Mouse (Mus musculus): ENCODE data around the gene Tekt4.
A peak's percentile ranks its signal among the peaks of the same experiment; 100 is the strongest.

Tekt4 gene

GRCm38 (mm10) chr17:25433617-25434606 lies 20.5 kb upstream of the Tekt4 start, which contains the start of gene Cacna1h:
Gene Cacna1h (minus strand): TSS chr17:25433783.
- DNase-seq = peak; percentile 16 to 27

DNA sequence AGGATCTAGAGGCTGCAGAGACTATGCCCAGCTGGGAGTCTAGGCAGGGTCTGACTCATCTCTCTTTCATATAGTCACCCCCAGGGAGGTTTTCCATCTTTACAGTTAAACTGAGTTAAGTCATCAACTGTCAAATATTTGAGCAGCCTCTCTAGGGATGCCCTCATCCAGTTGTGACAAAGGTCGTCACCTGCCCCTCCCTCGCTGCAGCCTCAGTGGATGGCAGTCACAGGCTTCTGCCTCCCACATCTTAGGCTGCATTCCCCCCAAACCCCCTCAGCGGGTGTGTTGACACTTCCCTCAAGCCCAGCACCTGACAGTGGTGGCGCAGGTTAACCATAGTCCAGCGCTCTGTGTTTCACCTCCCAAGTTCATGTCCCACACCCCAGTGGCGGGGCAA lies 13.0 kb upstream of the Tekt4 start:
- DNase-seq = no peak

DNA sequence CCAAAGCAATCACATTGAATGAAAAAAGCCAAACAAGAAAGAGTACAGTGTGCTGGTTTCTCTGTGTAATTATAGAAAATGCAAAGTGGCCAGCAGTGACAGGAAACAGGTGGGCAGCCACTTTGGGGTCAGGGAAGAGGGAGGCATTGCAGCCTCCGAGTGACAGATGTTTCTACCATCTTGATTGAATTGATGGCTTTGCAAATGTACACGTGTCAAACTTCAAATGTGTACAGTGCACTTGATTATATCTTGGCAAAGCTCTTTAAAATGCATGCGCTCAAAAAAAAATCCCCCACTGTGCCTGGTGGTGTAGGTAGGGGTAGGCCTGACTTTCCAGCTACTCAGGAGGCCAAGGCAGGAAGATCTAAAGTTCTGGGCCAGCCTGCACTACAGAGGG lies 11.5 kb upstream of the Tekt4 start:
- no peak for DNase-seq

DNA sequence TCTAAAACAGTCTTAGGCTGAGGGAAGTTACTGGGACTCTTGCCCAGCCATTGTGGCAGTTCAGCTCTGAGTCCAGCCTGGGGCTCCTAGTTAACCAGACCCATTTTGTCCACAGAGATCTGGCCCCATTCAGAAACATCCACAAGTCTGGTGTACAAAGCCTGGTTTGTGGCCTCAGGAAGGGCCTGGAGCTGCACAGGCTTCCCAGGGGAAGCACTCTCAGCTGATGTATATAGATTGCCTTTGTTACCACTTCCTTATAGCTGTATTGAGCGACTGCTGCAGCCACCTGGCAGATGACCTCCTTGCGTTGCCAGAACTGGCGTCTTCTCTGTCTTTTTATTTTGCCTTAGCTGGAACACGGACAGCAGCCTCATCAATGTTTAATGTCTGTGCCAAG lies 9.3 kb upstream of the Tekt4 start:
- no peak for DNase-seq

GRCm38 (mm10) chr17:25445841-25446240 lies 8.6 kb upstream of the Tekt4 start:
- no peak for DNase-seq

DNA sequence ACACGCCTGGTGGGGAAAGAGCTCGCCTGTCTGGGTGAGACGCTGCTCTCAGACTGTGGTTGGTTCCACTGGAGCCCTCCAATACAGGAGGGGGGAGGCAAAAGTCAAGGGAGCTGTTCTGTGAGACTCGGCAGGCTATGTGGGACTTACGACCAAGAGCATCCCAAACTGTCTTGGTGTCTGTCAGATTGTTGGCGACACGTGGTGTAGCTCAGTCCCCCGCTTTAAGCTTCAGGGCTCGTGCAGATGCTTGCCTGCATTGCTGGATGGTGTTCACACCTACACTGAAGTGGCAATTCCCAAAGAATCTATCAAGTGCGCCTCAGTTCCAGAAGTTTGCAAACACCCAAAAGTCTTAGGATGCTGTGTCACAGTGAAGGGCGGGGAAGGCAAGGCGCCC lies 6.5 kb upstream of the Tekt4 start:
- no peak for DNase-seq

- no peak for DNase-seq
These were observed 4.1 kb upstream of the Tekt4 start for GRCm38 (mm10) chr17:25450329-25450728.

DNA sequence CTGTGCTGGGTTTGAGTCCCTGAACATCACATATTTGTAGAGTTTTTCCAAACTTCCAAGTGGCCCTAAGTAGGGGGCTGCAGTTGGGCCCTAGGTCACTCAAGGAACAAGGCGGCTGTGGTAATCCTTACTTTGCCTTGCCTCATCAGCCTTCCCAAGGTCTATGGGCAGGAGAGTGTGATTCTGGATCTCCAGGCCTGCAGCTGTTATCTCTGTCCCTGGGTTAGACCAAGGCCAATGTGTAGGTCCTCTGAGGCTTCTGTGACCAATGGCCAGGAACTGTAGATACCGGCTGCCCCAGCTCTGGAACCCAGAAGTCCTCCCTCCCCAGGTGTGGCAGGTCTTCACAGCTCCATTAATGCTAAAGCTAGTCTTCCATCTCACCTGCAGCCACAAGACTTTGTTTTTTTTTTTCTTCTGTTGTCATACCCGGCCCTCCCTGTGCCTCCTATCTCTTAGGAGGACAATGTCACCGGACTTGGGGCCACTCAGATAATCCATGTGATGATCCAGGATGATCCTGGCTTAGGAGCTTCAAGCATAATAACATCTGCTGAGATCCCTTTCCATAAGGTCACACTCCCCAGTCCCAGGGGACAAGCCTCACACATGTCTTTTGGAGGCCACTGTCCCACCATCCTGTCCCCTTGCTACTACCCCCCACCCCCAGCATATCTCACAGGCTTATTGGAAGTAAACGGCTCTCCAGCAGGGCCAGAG lies 2.0 kb upstream of the Tekt4 start:
- DNase-seq = no peak

- DNase-seq = no peak
These were observed 2.1 kb downstream of the Tekt4 start for GRCm38 (mm10) chr17:25456540-25456939.

GRCm38 (mm10) chr17:25462236-25462875 lies 7.9 kb downstream of the Tekt4 start:
- DNase-seq = no peak

DNA sequence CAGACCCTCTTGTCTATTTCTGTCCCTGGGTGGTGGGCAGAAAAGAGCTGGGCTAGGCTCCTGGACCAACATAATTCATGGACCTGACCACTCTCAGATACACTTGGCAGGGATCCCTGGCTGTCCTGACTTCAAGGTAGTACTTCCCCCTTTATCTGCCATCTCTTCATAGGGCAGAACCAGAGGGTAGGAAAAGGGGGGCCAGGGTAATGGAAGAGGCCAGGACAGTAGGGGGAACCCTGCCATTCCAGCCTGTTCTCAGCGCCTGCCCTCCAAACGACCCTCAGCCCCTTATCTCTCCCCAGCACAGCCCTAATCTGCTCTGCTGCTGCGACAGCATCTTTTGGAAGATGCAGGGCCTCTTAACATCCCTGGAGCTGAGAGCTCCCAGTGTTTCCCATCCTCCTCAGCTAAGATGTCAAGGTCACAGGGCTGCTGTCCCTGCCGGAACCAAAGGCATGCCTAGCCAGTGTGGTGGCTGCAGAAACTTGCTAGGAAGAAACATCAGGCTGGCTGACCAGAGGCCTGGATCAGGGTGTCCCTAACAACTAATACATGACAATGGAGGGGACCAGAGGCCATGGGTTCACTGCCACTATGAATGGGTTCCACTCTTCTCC lies 9.0 kb downstream of the Tekt4 start:
- no peak for DNase-seq

DNA sequence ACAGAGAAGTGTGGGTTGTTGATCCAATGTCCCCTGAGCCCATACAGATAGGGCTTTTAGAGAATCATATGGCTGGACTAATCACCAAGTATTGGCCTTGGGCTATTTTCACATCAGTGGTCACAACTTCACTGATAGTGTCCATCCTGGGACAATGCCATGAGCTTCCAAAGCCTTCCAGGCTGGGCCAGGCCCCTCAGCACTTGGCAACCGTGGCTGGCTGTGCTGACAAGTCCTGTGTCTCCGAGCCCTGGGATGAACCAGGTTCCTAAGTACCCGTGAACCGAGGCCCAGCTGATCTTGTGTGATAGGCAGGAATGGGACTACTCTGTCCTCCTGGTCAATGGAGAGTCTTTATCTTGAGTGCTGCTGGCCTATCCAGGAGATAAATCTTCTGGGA lies 9.7 kb downstream of the Tekt4 start:
- DNase-seq = no peak

DNA sequence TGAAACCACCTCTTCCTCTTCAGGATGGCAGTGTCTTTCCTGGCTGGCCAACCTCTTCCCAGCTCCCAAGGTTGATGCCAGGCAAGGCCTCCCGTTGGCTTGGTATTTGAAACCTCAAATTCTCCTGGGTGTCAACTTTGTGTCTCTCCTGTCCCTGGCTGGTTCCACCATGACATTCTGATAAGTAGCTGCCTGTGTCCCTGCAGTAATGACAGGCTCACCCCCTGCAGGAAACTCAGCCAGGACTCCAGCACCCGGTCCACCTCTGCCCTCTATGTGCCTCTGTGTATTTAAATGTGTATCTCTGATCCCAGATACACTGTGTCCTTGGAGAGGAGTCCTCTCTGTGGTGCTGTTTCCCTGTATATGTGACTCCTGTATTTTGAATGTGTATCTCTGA lies 11.8 kb downstream of the Tekt4 start:
- no peak for DNase-seq

- DNase-seq = no peak
These were observed 13.4 kb downstream of the Tekt4 start for GRCm38 (mm10) chr17:25467781-25468180.

GRCm38 (mm10) chr17:25468301-25468700 lies 13.9 kb downstream of the Tekt4 start:
- DNase-seq = no peak

GRCm38 (mm10) chr17:25469798-25470197 lies 15.4 kb downstream of the Tekt4 start:
- peak in 1 of 2 experiments; percentile 36 for DNase-seq

DNA sequence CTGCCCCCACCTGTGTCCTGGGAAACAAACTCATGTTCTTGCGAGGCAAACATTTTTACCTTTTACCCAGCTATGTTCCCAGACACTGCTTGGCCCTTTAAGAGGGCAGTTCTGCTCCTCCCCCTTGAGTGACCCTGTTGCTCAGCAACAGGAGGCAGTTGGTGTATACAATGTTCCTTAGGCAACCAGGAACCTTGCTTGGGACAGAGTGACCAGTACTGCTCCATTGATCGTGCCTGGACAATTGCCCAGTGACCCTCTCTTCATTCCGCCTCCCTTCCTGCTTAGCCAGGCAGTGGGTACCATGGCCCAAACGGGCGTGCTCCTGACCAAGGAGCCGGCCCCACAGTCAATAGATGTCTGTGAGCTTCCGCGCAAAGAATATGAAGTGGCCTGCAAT lies 17.0 kb downstream of the Tekt4 start:
- DNase-seq = no peak

GRCm38 (mm10) chr17:25472044-25472443 lies 17.6 kb downstream of the Tekt4 start:
- DNase-seq = no peak

DNA sequence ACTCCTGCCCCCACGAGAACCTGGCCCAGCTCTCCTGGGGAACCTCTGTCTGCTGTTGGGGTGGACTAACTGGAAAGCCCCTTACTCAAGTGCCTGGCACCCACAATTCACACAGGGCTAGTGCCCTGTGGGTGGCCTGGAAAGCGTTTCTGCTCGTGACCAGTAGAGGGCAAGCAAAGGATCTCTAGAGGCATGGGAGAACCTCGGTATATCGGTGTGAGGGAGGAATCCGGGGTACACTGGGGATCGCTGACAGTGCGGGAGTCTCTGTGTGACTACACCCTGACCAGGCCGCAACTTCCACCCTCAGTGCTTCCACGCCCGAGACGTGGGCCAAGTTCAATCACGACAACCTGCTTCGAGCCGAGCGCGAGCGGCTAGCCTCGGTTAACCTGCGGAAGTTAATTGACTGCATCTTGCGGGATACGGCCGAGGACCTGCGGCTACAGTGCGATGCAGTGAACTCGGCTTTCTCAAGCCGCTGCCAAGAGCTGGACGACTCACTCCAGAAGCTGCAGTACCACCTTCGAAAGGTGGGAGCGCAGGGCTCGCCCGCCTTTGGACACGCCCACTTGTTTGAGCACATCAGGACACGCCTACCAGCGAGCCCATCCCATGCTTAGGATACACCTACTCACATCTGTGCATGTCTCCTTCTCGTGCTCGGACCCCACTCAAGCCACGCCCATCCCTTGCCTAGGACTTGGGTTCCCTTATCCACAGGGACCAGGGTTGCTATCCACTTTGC lies 20.1 kb downstream of the Tekt4 start:
- DNase-seq = peak; percentile 35 to 59

DNA sequence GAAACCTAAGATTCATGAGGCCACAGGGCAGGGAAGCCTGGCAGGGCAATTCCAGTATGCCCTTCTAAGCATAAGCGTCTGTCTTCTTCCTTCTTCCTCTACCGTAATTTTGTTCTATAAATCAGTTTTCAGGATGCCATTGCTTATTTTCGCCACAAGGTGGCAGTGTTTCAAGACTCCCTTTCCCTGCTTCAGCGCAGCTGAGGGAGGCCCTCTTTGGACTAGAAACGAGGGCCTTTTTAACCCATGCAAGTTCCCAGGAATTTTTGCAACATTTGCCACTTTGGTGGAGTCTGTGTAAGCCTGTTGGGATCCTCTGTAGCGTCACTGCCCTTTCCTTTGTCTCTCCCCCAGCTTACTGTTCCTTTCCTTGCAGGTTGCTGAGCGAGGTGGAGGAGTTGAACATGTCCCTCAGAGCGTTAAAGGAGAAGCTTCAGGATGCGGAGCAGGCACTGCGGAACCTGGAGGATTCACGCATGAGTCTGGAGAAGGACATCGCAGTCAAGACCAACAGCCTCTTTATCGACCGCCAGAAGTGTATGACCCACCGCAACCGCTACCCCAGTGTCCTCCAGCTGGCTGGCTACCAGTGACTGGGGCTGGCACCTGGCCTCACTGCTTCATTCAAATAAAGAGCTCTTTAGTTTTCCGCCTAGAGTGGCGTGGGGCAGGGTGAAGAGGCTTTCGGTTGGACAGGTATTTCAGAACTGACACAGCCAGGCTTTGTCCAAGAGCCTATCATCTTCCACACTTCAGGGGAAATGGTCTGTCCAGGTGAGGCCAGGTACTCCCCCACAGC lies 21.7 kb downstream of the Tekt4 start:
- DNase-seq = peak in 1 of 2 experiments; percentile 38

DNA sequence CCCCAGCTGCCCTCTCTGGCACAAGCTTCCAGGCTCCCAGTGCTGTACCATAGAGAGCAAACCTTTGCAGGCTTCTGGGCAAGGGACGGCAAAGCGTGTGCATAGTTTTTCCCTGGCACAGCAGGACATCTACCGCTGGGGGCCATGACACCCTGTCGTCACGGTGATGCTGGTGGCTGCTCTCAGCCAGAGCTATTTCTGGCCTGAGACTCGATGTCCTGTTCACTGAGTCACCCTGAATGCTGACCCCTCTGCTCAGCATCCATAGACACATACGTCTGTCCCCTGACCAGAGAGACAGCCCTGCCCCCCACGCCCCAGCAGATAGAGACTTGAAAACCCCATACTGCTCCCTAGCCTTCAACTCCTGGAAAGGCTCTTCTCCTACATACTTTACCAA lies 25.7 kb downstream of the Tekt4 start:
- DNase-seq = no peak
